Mouse (Mus musculus) liver, embryonic 14.5 days (tissue): Measurements from ENCODE around the gene L3mbtl1. TPM values are rescaled to one million over a fixed set of nuclear protein-coding genes. Genes with fewer than 3 reads are reported as not detected.

ENCODE experiments used
- ATAC-seq: fragments of 200-750 bp; cut with Nextera tagmentation; 2 replicates; pipeline ENCODE4 v1.8.0; 2017; ENCODE audit warnings: moderate number of reproducible peaks, mild to moderate bottlenecking, moderate library complexity; ENCODE audit not compliant: insufficient read depth
- DNase-seq, 3 experiments: peaks; one replicate each; pipeline ENCODE4 v3.0.0-alpha.2; 2012 to 2013; ENCODE audit warnings: low read depth in 3 of 3, low spot score in 3 of 3
- H3K27ac ChIP-seq: fragments of 300-500 bp; sonication (generic); 2 replicates; pipeline ENCODE4 v1.5.1; 2014; ENCODE audit warnings: moderate library complexity, mild to moderate bottlenecking, control low read depth, inconsistent platforms
- H3K27me3 ChIP-seq: fragments of 300-500 bp; sonication (generic); 2 replicates; pipeline ENCODE4 v1.6.1; 2014; ENCODE audit warnings: mild to moderate bottlenecking, low read length, moderate library complexity; ENCODE audit not compliant: control insufficient read depth, insufficient read depth
- H3K36me3 ChIP-seq: fragments of 300-500 bp; sonication (generic); replicated peaks from 2 replicates; pipeline ENCODE4 v1.6.1; 2014; ENCODE audit warnings: low read depth; ENCODE audit not compliant: control insufficient read depth, insufficient read depth
- H3K4me1 ChIP-seq, 2 experiments: fragments of 200-500 bp in 1 of 2; fragments of 300-500 bp in 1 of 2; sonication (generic) in 1 of 2; replicated peaks; 2 replicates each; pipeline ENCODE4 v1.6.1; 2012 to 2014; ENCODE audit warnings: antibody characterized with exemption in 1 of 2, inconsistent platforms in 1 of 2, low read length in 1 of 2; ENCODE audit not compliant: control insufficient read depth in 2 of 2, insufficient read depth in 2 of 2
- H3K4me2 ChIP-seq: fragments of 300-500 bp; sonication (generic); 2 replicates; pipeline ENCODE4 v1.6.1; 2014; ENCODE audit warnings: low read depth, mild to moderate bottlenecking, control low read depth, moderate library complexity
- H3K4me3 ChIP-seq, 2 experiments: fragments of 200-500 bp in 1 of 2; fragments of 300-500 bp in 1 of 2; sonication (generic) in 1 of 2; 2 replicates each; pipeline ENCODE4 v1.5.1; 2012 to 2014; ENCODE audit warnings: low read depth in 2 of 2, low read length in 2 of 2, mild to moderate bottlenecking in 2 of 2, control low read depth in 1 of 2, inconsistent platforms in 1 of 2, moderate library complexity in 1 of 2; ENCODE audit not compliant: insufficient read depth in 1 of 2
- H3K9ac ChIP-seq: fragments of 300-500 bp; sonication (generic); replicated peaks from 2 replicates; pipeline ENCODE4 v1.6.1; 2014; ENCODE audit warnings: mild to moderate bottlenecking, control low read depth, moderate library complexity
- H3K9me3 ChIP-seq: fragments of 300-500 bp; sonication (generic); 2 replicates; pipeline ENCODE4 v1.6.1; 2016; ENCODE audit warnings: low read length, mixed read lengths; ENCODE audit not compliant: control insufficient read depth
- CTCF ChIP-seq: IDR thresholded peaks from 2 replicates; pipeline ENCODE4 v1.5.1; 2016; ENCODE audit warnings: antibody characterized with exemption, low read depth, control low read depth
- EP300 ChIP-seq: IDR thresholded peaks from 2 replicates; pipeline ENCODE4 v1.6.1; 2016; ENCODE audit warnings: antibody characterized with exemption, low read depth
- WGBS: fragments of 180-500 bp; shearing (Covaris S2); extraction: QIAGEN DNeasy Blood & Tissue Kit; methylation state at CpG from one replicate; pipeline ENCODE4 v1.1.7; 2014; ENCODE audit not compliant: insufficient replicate concordance; 5-methylcytosine and 5-hydroxymethylcytosine counted together
- polyA plus RNA-seq, 2 experiments: library from polyadenylated mRNA; depleted of rRNA in 1 of 2; stranded (reverse) in 1 of 2; unstranded in 1 of 2; fragments of >200 nt; fragmentation: Nextera tagmentation in 1 of 2; extraction: Ambion mirVana in 1 of 2; gene quantifications; 2 replicates each; pipeline versions ENCODE4 v1.2.1 to v1.2.3; 2012 to 2014

The L3mbtl1 gene
- polyA plus RNA-seq, 2 experiments = 0.08 TPM; not detected in 1

DNA sequence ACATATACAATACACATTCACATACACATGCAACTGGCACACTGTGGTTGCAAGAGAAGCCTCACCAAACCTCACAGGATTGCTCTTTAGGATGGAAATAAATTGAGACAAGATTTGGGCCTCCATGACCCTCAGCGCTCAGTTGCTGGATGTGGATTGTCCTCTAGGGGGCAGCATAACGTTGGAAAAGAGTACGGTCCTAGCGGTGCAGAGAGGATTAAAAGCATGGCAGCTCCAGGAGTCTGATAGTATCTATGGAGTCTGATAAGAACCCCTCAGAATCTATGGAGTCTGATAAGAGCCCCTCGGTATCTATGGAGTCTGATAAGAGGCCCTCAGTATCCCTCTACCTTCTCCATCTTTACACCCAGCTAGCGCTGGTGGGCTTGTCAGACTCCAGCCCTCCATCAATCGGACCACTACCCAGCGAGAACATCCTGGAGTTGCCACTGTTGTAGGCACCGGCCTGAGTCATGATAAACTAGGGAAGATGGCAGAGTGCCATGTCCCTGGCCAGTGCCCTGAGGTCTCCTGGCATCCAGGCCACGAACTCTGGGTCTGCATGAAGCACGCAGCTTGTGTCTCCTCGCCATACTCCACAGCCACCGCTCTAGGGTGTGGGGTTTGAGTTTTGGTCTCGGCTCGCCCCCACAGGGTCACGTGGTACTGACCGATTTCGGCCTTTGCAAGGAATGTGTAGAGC lies 55.4 kb downstream of the L3mbtl1 start:
- H3K4me3 ChIP-seq = no peak overlapping the region
- WGBS = 23% methylated on average over 18 of the region's 18 CpGs
- no peaks in the 10 kb centered on the region for H3K36me3 ChIP-seq
- peak; percentile 53; the same call in 1 of the 2 replicates for ATAC-seq
- H3K27me3 ChIP-seq = no peaks in the 10 kb centered on the region
- H3K9me3 ChIP-seq = no peaks in the 10 kb centered on the region
- H3K9ac ChIP-seq = no peak overlapping the region
- peak; percentile 91 for TF ChIP-seq CTCF
- TF ChIP-seq EP300 = no peak
- peak; percentile 30 to 47 (median 42) for DNase-seq
- H3K4me2 ChIP-seq = no peak overlapping the region
- H3K27ac ChIP-seq = no peak overlapping the region
- H3K4me1 ChIP-seq = peaks cover 0 to 2% of the 10 kb centered on the region in 2 experiments; a peak in 1 of 4 replicates

DNA sequence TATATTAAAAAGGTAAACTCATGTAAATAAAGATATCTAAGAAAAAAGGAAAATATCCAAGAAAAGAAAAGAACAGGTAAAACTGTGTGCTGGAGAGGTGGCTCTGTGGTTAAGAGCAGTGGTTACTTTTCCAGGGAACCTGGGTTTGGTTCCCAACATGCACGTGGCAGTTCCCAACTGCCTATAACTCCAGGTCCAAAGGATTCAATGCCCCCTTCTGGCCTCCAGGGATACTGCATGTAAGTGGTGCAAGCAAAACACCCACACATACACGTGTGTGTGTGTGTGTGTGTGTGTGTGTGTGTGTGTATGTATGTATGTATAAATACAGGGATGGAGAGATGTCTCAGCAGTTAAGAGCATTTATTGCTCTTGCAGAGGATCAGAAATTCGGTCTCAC lies 56.5 kb downstream of the L3mbtl1 start:
- Histone ChIP-seq H3K27ac (no peak overlapping the region), H3K4me3 (no peak overlapping the region), H3K36me3 (no peaks in the 10 kb centered on the region), H3K27me3 (no peaks in the 10 kb centered on the region), H3K9ac (no peak overlapping the region), H3K4me1 (peaks cover 0 to 2% of the 10 kb centered on the region in 2 experiments; a peak in 1 of 4 replicates), H3K9me3 (no peaks in the 10 kb centered on the region), H3K4me2 (no peak overlapping the region)
- WGBS = 27% methylated on average over 3 of the region's 3 CpGs
- TF ChIP-seq CTCF (peak; percentile 79), EP300 (no peak)
- peak in 1 of 3 experiments; percentile 19 for DNase-seq
- ATAC-seq = no peak

DNA sequence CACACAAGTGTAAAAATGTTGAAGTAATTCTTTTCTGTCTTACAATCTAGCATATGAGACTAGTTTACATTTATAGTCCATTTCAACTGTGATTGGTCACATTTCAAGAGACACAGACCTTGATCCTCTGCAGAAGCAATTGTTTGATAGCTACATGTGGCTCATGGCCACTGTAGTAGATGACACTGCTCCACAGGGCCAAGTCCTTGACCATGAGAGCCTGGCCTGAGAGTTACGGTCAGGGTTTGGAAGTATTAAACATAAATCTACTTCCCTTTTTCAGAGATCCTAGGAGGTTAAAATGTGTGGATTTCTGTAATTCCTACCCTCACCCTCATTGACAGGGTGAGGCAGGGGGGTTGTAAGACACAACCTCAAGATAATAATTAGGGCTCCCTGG lies 57.8 kb downstream of the L3mbtl1 start:
- Histone ChIP-seq H3K9ac (no peak overlapping the region), H3K4me1 (peaks cover 0 to 2% of the 10 kb centered on the region in 2 experiments; a peak in 1 of 4 replicates), H3K27me3 (no peaks in the 10 kb centered on the region), H3K27ac (no peak overlapping the region), H3K4me2 (no peak overlapping the region), H3K4me3 (no peak overlapping the region), H3K36me3 (no peaks in the 10 kb centered on the region), H3K9me3 (no peaks in the 10 kb centered on the region)
- 66% methylated on average over 1 of the region's 1 CpGs for WGBS
- ATAC-seq (no peak), DNase-seq (no peak)
- no peak for TF ChIP-seq EP300
- TF ChIP-seq CTCF = no peak

DNA sequence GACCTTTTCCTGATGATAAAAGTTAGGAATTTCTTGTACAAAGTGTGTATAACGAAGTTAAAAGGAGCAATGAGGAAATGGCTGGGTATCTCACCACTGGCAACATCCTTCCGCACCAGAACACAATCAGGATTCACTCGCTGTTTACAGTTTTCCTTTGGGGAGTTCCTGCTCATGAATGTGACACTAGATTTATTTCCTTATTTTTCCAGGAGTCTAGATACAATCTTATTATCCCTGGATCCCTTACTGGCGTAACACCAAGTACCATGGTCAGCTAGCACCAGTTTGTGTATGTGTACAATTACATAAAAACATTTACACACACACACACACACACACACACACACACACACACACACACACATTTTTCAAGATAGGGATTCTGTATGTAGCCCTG lies 64.0 kb downstream of the L3mbtl1 start:
- 47% methylated on average over 4 of the region's 4 CpGs for WGBS
- TF ChIP-seq CTCF (no peak), EP300 (no peak)

DNA sequence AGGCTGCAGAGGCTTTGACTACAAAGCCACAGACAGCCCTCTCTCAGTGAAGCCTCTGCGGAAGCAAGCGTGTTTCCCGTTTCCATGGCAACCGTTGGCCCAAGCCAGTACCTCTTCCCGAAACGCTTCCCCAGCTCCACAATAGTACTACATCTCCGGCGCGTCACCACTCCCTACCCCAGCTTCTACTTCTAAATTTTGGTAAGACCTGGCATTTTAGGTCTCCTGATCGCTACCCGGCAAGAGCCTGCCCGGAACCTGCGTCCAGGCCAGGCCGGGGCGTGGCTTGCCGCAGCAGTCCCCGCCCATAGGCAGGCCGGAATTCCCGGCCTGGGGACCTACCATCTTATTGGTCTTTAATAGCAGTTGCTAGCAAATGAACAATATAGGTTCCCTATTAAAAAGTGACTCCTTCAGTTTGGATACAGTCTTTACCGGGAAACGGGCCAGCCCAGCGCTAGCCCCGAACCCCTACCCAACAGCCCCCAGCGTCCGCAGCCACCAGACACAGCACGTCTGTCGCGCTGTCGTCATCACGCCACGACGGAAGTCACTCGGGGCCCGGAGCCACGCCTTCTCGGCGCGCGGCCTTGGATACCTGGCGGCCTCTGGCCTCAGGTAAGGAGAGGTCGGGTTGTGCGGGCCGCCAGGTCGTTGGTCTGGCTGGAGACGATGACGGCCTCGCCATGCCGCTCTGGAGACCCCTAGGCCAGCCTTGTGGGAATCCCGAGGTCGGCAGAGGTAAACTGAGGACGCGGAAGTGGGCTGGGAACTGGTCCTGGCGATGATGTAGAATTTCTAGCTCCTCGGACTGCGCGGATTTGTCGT lies 73.9 kb downstream of the L3mbtl1 start, which contains the start of gene Ift52:
Gene Ift52, plus strand, starts transcription at position 439 of the 828 bp plus-strand sequence.
- Histone ChIP-seq H3K9me3 (no peaks in the 10 kb centered on the region), H3K4me1 (peaks cover 8 to 11% of the 10 kb centered on the region in 2 experiments), H3K27me3 (no peaks in the 10 kb centered on the region), H3K4me2 (peak within 1 kb of the TSS; percentile 71), H3K27ac (no peak within 1 kb of the TSS), H3K36me3 (no peaks in the 10 kb centered on the region), H3K9ac (peak within 1 kb of the TSS; percentile 65), H3K4me3 (peak within 1 kb of the TSS; percentile 77 to 80)
- under 1% methylated on average over 57 of the region's 57 CpGs for WGBS
- ATAC-seq = peak; percentile 97
- peak; percentile 74 to 81 (median 75) for DNase-seq
- TF ChIP-seq EP300 (no peak), CTCF (no peak)

More for the DNA sequence above, 64.0 kb downstream of the L3mbtl1 start:
- H3K4me1 ChIP-seq = no peaks in the 10 kb centered on the region
- no peaks in the 10 kb centered on the region for H3K36me3 ChIP-seq
- H3K27me3 ChIP-seq = no peaks in the 10 kb centered on the region
- ATAC-seq (no peak), DNase-seq (no peak)
- H3K4me3 ChIP-seq = no peak overlapping the region
- H3K9me3 ChIP-seq = no peaks in the 10 kb centered on the region
- H3K27ac ChIP-seq = no peak overlapping the region
- H3K4me2 ChIP-seq = no peak overlapping the region
- no peak overlapping the region for H3K9ac ChIP-seq

Other genes starting within 250 kb of the L3mbtl1 start
- 72.5 and 113 TPM in 2 replicates for gene Srsf6, start 11.9 kb upstream of the L3mbtl1 start, polyA plus RNA-seq (2012; rRNA removed)
- 80.4 and 94.3 TPM in 2 replicates for gene Srsf6, start 11.9 kb upstream of the L3mbtl1 start, polyA plus RNA-seq (2014; fragmentation: Nextera tagmentation; extraction: Ambion mirVana)
- 1.9 and 2.1 TPM in 2 replicates for gene Sgk2, start 43.9 kb downstream of the L3mbtl1 start, polyA plus RNA-seq (2012; rRNA removed)
- gene Sgk2, start 43.9 kb downstream of the L3mbtl1 start, polyA plus RNA-seq (2014; fragmentation: Nextera tagmentation; extraction: Ambion mirVana) = 3.6 and 4.0 TPM in 2 replicates
- 8.1 and 10.9 TPM in 2 replicates for gene Ift52, start 73.9 kb downstream of the L3mbtl1 start, polyA plus RNA-seq (2012; rRNA removed)
- 15.6 and 16.3 TPM in 2 replicates for gene Ift52, start 73.9 kb downstream of the L3mbtl1 start, polyA plus RNA-seq (2014; fragmentation: Nextera tagmentation; extraction: Ambion mirVana)
- gene Mybl2, start 111.2 kb downstream of the L3mbtl1 start, polyA plus RNA-seq (2012; rRNA removed) = 28.7 and 33.7 TPM in 2 replicates
- 30.8 and 33.5 TPM in 2 replicates for gene Mybl2, start 111.2 kb downstream of the L3mbtl1 start, polyA plus RNA-seq (2014; fragmentation: Nextera tagmentation; extraction: Ambion mirVana)
- not detected in 2 replicates for gene Gtsf1l, start 144.4 kb downstream of the L3mbtl1 start, polyA plus RNA-seq (2012; rRNA removed)
- not detected in 2 replicates for gene Gtsf1l, start 144.4 kb downstream of the L3mbtl1 start, polyA plus RNA-seq (2014; fragmentation: Nextera tagmentation; extraction: Ambion mirVana)